Mouse (Mus musculus) gastrocnemius, adult 8-10 months (tissue): ENCODE data around the gene Kif24. TPM values are rescaled to one million over a fixed set of nuclear protein-coding genes. Genes with fewer than 3 reads are reported as not detected.
A peak's percentile ranks its signal among the peaks of the same experiment; 100 is the strongest.

Source experiments
- DNase-seq, 2 experiments: peaks; one replicate each; pipeline ENCODE4 v3.0.0; 2022; ENCODE audit warnings: low spot score in 2 of 2
- total RNA-seq, 4 experiments: library from RNA; stranded (reverse); gene quantifications; 2 replicates each; pipeline ENCODE4 v1.2.4; 2022

Gene Kif24
- total RNA-seq, 4 experiments from 2014 or later, result 0.12 to 0.36 (median 0.15) TPM

GRCm38 (mm10) chr4:41352758-41353157 is 111.9 kb downstream of the Kif24 start:
- DNase-seq, result no peak

GRCm38 (mm10) chr4:41349199-41349591 is 115.5 kb downstream of the Kif24 start:
- DNase-seq, result peak in 1 of 2 experiments; percentile 13

- peak; percentile 89 to 90 for DNase-seq
Measured at GRCm38 (mm10) chr4:41348584-41349198, 116.0 kb downstream of the Kif24 start, which contains the start of gene Ubap1. Ubap1 (plus strand) TSS chr4:41348996.

- DNase-seq, result no peak
Measured at GRCm38 (mm10) chr4:41347839-41348238, 116.8 kb downstream of the Kif24 start.

GRCm38 (mm10) chr4:41346011-41346410 is 118.7 kb downstream of the Kif24 start:
- DNase-seq, result peak in 1 of 2 experiments; percentile 7

- no peak for DNase-seq
Measured at GRCm38 (mm10) chr4:41340912-41341550, 123.7 kb downstream of the Kif24 start.

Other genes with a start within 250 kb of the Kif24 start
- gene Ubap2, start 189.7 kb downstream of the Kif24 start, total RNA-seq, result 10 to 100 TPM; 72.8 to 87.2 (median 82.4) TPM
- 10 to 100 TPM; 27.4 to 30.4 (median 28.7) TPM for gene Dcaf12, start 150.0 kb downstream of the Kif24 start, total RNA-seq
- 10 to 100 TPM; 36.8 to 54.6 (median 42.7) TPM for gene Ubap1, start 115.9 kb downstream of the Kif24 start, total RNA-seq
- gene Nudt2, start 264 bp upstream of the Kif24 start, total RNA-seq, result 10 to 100 TPM; 23.9 to 32.6 (median 27.9) TPM
- 100 to 1,000 TPM in 1 of 4 experiments, 10 to 100 TPM in 3; 65.9 to 101 (median 86.2) TPM for gene AI464131, start 38.2 kb upstream of the Kif24 start, total RNA-seq
- gene 1110017D15Rik, start 52.4 kb upstream of the Kif24 start, total RNA-seq, result not detected
- gene Fam219a, start 104.7 kb upstream of the Kif24 start, total RNA-seq, result 10 to 100 TPM; 19.1 to 29.8 (median 24.0) TPM
- gene Dnaic1, start 104.9 kb upstream of the Kif24 start, total RNA-seq, result 1 to 10 TPM in 1 of 4 experiments, under 1 TPM in 2, not detected in 1; 0.88 to 1.1 (median 0.94) TPM
- gene Enho, start 175.4 kb upstream of the Kif24 start, total RNA-seq, result 10 to 100 TPM in 3 of 4 experiments, 1 to 10 TPM in 1; 8.4 to 13.1 (median 10.3) TPM
- 10 to 100 TPM; 17.8 to 25.6 (median 22.5) TPM for gene Cntfr, start 232.2 kb upstream of the Kif24 start, total RNA-seq
- 10 to 100 TPM; 41.4 to 51.9 (median 49.4) TPM for gene Il11ra1, start 235.1 kb upstream of the Kif24 start, total RNA-seq
- gene Rpp25l, start 248.6 kb upstream of the Kif24 start, total RNA-seq, result 10 to 100 TPM; 57.2 to 67.4 (median 59.9) TPM